Mouse (Mus musculus) kidney, embryonic 15.5 days (tissue): ENCODE measurements at regions not wholly inside any gene's neighbourhood (a gene's known extent, or its start where the extent isn't known, plus 50 kb on each side); places are given as distances from the start of the nearest gene placed in this dataset.
A peak's percentile ranks its signal among the peaks of the same experiment; 100 is the strongest.
"Not testable (repeated sequence)": the region's sequence is repeated elsewhere in the genome, so short reads cannot be mapped to it uniquely, and the experiment has no call there.

Experiments
- ATAC-seq: fragments of 200-750 bp; cut with Nextera tagmentation; replicated peaks from 2 replicates; pipeline ENCODE4 v1.8.0; 2017; ENCODE audit warnings: moderate TSS enrichment; ENCODE audit not compliant: low FRiP score
- H3K27ac ChIP-seq: fragments of 300-500 bp; sonication (generic); 2 replicates; pipeline ENCODE4 v1.5.1; 2015; ENCODE audit warnings: mild to moderate bottlenecking, inconsistent platforms
- H3K27me3 ChIP-seq: fragments of 300-500 bp; sonication (generic); 2 replicates; pipeline ENCODE4 v1.6.1; 2015; ENCODE audit warnings: inconsistent platforms
- H3K36me3 ChIP-seq: fragments of 300-500 bp; sonication (generic); 2 replicates; pipeline ENCODE4 v1.6.1; 2015; ENCODE audit warnings: inconsistent platforms
- H3K4me1 ChIP-seq: fragments of 300-500 bp; sonication (generic); 2 replicates; pipeline ENCODE4 v1.6.1; 2015; ENCODE audit warnings: inconsistent platforms
- H3K4me2 ChIP-seq: fragments of 300-500 bp; sonication (generic); 2 replicates; pipeline ENCODE4 v1.6.1; 2015; ENCODE audit warnings: moderate library complexity, mild to moderate bottlenecking, inconsistent platforms
- H3K4me3 ChIP-seq: fragments of 300-500 bp; sonication (generic); replicated peaks from 2 replicates; pipeline ENCODE4 v1.5.1; 2015; ENCODE audit warnings: mild to moderate bottlenecking, inconsistent platforms
- H3K9ac ChIP-seq: fragments of 300-500 bp; sonication (generic); 2 replicates; pipeline ENCODE4 v1.6.1; 2015; ENCODE audit warnings: mild to moderate bottlenecking, inconsistent platforms
- H3K9me3 ChIP-seq: fragments of 300-500 bp; sonication (generic); replicated peaks from 2 replicates; pipeline ENCODE4 v1.6.1; 2016; ENCODE audit warnings: inconsistent platforms
- WGBS: fragments of 180-500 bp; shearing (Covaris S2); methylation state at CpG from one replicate; pipeline ENCODE4 v1.1.7; 2015; ENCODE audit warnings: mixed read lengths; 5-methylcytosine and 5-hydroxymethylcytosine counted together

- H3K9ac ChIP-seq, result no peak overlapping the region
- H3K4me2 ChIP-seq, result no peak overlapping the region
- H3K4me3 ChIP-seq, result no peak overlapping the region
- H3K9me3 ChIP-seq, result no peaks in the 10 kb centered on the region
- no peak for ATAC-seq
- no peaks in the 10 kb centered on the region for H3K4me1 ChIP-seq
- no peaks in the 10 kb centered on the region for H3K27me3 ChIP-seq
- no peak overlapping the region for H3K27ac ChIP-seq
- no peaks in the 10 kb centered on the region for H3K36me3 ChIP-seq
Observed at GRCm38 (mm10) chr2:149203896-149204295, 186.9 kb upstream of the Gm10750 start.

DNA sequence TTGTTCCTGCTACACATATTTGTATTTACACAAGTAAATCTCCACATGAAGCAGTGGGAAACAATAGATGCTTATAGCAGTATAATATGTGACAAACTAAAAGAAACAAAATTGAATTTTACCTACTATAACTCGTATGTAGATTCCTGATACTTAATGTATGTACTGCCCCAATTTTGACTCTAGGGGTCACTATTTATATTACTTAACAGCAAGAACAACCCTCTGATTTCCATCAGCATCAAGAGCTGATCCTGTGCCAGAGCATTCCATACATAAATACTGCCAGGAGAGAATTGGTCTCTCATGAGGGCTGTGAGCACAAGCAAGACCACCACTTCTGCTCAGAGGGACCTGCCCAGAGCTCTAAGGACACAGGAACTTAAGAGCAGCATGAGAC is 178.7 kb upstream of the Gm10750 start:
- Histone ChIP-seq H3K9me3 (no peaks in the 10 kb centered on the region), H3K27ac (no peak overlapping the region), H3K27me3 (no peaks in the 10 kb centered on the region), H3K4me2 (no peak overlapping the region), H3K36me3 (no peaks in the 10 kb centered on the region), H3K4me1 (no peaks in the 10 kb centered on the region), H3K4me3 (no peak overlapping the region), H3K9ac (no peak overlapping the region)
- WGBS, result 77% methylated on average over 1 of the region's 1 CpGs
- ATAC-seq, result no peak

DNA sequence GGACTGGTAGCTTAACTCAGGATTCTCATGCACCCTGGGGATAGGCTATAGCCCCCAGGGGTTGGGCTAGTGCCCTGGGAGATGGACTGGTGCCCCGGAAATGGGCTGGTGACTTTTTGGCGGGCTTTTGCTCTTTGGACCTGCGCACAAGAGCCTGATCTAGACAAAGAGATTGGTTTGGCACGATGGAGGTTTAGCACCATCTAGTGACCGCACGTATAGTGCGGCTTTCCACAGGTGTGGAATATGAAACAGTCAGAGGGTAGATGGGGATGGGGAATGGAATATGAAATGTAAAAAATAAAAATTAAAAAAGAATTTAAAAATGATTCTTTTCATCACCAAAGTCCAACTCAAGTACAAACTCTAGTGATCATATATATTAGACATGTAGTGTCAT is 141.4 kb upstream of the Gm10750 start:
- H3K27ac ChIP-seq, H3K27me3 ChIP-seq, H3K4me1 ChIP-seq, H3K9me3 ChIP-seq, H3K4me3 ChIP-seq, H3K9ac ChIP-seq, H3K36me3 ChIP-seq, H3K4me2 ChIP-seq: not testable (repeated sequence)
- WGBS, result 33% methylated on average over 7 of the region's 7 CpGs
- peak; percentile 70; the same call in 1 of the 2 replicates for ATAC-seq

- H3K36me3 ChIP-seq, H3K4me2 ChIP-seq, H3K9me3 ChIP-seq, H3K27ac ChIP-seq, H3K27me3 ChIP-seq, H3K4me1 ChIP-seq, H3K9ac ChIP-seq, ATAC-seq, H3K4me3 ChIP-seq: not testable (repeated sequence)
- WGBS, result 80% methylated on average over 1 of the region's 1 CpGs
Observed at GRCm38 (mm10) chr2:149109551-149109950, 92.5 kb upstream of the Gm10750 start.

DNA sequence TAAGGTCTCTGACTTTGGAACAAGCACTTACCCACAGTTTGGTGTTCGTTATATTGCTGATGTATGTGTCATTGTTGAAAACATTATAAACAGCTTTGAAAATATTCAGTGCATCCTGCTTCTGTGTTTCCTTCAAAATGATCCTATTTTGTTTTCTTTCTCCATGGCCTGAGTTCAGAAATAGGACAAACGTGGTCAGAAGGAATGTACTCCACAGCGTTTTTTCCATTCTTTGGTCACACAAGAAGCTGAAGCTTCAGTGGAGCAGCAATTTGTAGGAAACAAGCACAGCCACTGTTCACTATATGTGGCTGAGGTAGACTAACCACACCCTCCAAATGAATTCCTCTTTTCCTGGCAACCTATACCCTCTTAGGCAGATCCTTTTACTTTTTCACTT is 75.1 kb upstream of the Gm10750 start:
- 53% methylated on average over 3 of the region's 3 CpGs for WGBS
- ATAC-seq, result no peak
- Histone ChIP-seq H3K27me3 (no peaks in the 10 kb centered on the region), H3K27ac (no peak overlapping the region), H3K9ac (no peak overlapping the region), H3K9me3 (no peaks in the 10 kb centered on the region), H3K4me3 (no peak overlapping the region), H3K4me1 (no peaks in the 10 kb centered on the region), H3K36me3 (no peaks in the 10 kb centered on the region), H3K4me2 (no peak overlapping the region)
